Mouse (Mus musculus) CH12.LX (cell line): ENCODE data around the gene Ror1.

ENCODE experiments used
- GABPA ChIP-seq: IDR thresholded peaks from 2 replicates; pipeline ENCODE4 v1.6.1; 2012; ENCODE audit warnings: low read depth, low read length, improper control_type of control experiment, inconsistent platforms; ENCODE audit not compliant: insufficient replicate concordance
- SMC3 ChIP-seq: IDR thresholded peaks from 2 replicates; pipeline ENCODE4 v1.6.1; 2011; ENCODE audit warnings: low read depth, low read length, improper control_type of control experiment
- ZKSCAN1 ChIP-seq: IDR thresholded peaks from 2 replicates; pipeline ENCODE4 v1.6.1; 2012; ENCODE audit warnings: low read depth, inconsistent platforms, low read length, improper control_type of control experiment, borderline replicate concordance

- TF ChIP-seq ZKSCAN1 (no peak), GABPA (no peak), SMC3 (no peak)
These were observed 18.6 kb downstream of the Ror1 start for GRCm38 (mm10) chr4:100114148-100114547.
